Mouse (Mus musculus) kidney, postnatal 0 days (tissue): ENCODE data around the gene Cd27. TPM values are rescaled to one million over a fixed set of nuclear protein-coding genes. Genes with fewer than 3 reads are reported as not detected.

Experiments
- ATAC-seq: fragments of 200-750 bp; cut with Nextera tagmentation; replicated peaks from 2 replicates; pipeline ENCODE4 v1.8.0; 2017; ENCODE audit warnings: low read depth, moderate number of reproducible peaks, moderate TSS enrichment, moderate library complexity; ENCODE audit not compliant: low FRiP score
- DNase-seq: peaks from one replicate; pipeline ENCODE4 v3.0.0-alpha.2; 2016; ENCODE audit warnings: low spot score
- H3K27ac ChIP-seq: fragments of 300-500 bp; sonication (generic); 2 replicates; pipeline ENCODE4 v1.5.1; 2014; ENCODE audit warnings: mild to moderate bottlenecking
- H3K27me3 ChIP-seq: fragments of 300-500 bp; sonication (generic); 2 replicates; pipeline ENCODE4 v1.6.1; 2014; ENCODE audit warnings: low read length, mixed read lengths; ENCODE audit not compliant: insufficient read depth
- H3K36me3 ChIP-seq: fragments of 300-500 bp; sonication (generic); 2 replicates; pipeline ENCODE4 v1.6.1; 2014; ENCODE audit warnings: low read length, mixed read lengths; ENCODE audit not compliant: insufficient read depth
- H3K4me1 ChIP-seq: fragments of 300-500 bp; sonication (generic); replicated peaks from 2 replicates; pipeline ENCODE4 v1.6.1; 2014; ENCODE audit warnings: antibody characterized with exemption, low read length, mixed read lengths; ENCODE audit not compliant: insufficient read depth
- H3K4me2 ChIP-seq: fragments of 300-500 bp; sonication (generic); 2 replicates; pipeline ENCODE4 v1.6.1; 2014; ENCODE audit warnings: mild to moderate bottlenecking, low read length, moderate library complexity, mixed read lengths
- H3K4me3 ChIP-seq: fragments of 300-500 bp; sonication (generic); replicated peaks from 2 replicates; pipeline ENCODE4 v1.5.1; 2014; ENCODE audit warnings: low read depth, low read length
- H3K9ac ChIP-seq: fragments of 300-500 bp; sonication (generic); 2 replicates; pipeline ENCODE4 v1.6.1; 2014; ENCODE audit warnings: low read depth, low read length
- H3K9me3 ChIP-seq: fragments of 300-500 bp; sonication (generic); replicated peaks from 2 replicates; pipeline ENCODE4 v1.6.1; 2016; ENCODE audit warnings: low read length, inconsistent platforms, mixed read lengths
- CTCF ChIP-seq: IDR thresholded peaks from 2 replicates; pipeline ENCODE4 v1.5.1; 2016; ENCODE audit warnings: antibody characterized with exemption, low read depth, mild to moderate bottlenecking, moderate library complexity
- WGBS: fragments of 180-500 bp; shearing (Covaris S2); extraction: QIAGEN DNeasy Blood & Tissue Kit; methylation state at CpG from one replicate; pipeline ENCODE4 v1.1.7; 2014; 5-methylcytosine and 5-hydroxymethylcytosine counted together
- polyA plus RNA-seq: library from polyadenylated mRNA; unstranded; fragments of >200 nt; fragmentation: Nextera tagmentation; extraction: Ambion mirVana; gene quantifications from 2 replicates; pipeline ENCODE4 v1.2.1, GENCODE M21; 2015

Gene Cd27
- polyA plus RNA-seq, 1 experiment from 2014 or later, result 0.93 TPM

DNA sequence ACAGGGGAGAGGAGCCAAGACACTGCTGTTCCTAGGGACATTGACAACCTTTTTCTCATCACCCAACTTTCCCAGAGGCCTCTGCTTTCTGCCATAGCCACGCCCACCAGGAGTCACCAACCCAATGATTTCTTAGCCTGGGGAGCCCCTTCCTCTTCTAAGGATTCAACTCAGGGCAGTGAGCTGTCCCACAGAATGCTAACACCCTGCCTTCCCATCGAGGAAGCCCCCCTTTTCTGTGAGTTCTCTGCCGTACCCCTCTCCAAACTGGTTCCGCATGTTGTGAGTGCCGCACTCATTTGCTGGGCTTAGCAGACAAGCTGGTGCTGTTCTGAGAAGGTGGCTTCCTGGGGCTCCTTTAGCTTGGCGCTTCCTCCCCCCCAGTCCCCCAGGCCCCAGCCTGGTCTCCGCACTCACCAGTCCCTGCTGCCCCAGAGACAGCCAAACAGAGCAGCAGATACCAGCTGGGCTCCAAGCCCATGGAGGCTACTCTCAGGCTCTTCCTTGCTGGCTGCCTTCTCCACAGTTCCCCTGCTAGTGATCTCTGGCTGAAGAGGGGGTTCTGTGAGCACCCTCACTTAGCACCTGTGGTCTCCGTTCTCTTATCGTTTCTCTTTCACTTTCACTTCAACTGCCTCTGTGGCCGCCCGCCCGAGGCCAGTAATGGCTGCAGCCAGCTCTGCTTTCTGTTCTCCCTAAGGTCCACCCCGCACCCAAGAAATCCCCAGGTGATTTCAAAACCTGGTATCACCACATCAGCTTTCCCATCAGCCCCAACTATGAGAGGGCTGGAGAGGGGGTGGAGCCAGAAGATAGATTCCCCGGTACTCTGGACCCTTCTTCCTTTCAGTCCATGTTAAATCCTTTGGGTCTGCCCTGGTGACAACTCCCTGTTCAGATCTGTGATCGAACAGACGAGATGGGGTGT is 5.4 kb downstream of the Cd27 start, which contains the start of gene Tapbpl:
Tapbpl (minus strand) TSS at position 744 of the 928 bp plus-strand sequence.
- H3K27ac ChIP-seq, result peak within 1 kb of the TSS; percentile 81
- 0 out of 2 replicates have a peak, but pooled peaks cover 5% of the 10 kb centered on the region for H3K4me1 ChIP-seq
- TF ChIP-seq CTCF, result no peak
- H3K36me3 ChIP-seq, result no peaks in the 10 kb centered on the region
- peak; percentile 80 for DNase-seq
- ATAC-seq, result peak; percentile 38; the same call in 1 of the 2 replicates
- WGBS, result 5% methylated on average over 16 of the region's 16 CpGs
- peak within 1 kb of the TSS; percentile 82 for H3K4me2 ChIP-seq
- peak within 1 kb of the TSS; percentile 75 for H3K9ac ChIP-seq
- H3K27me3 ChIP-seq, result no peaks in the 10 kb centered on the region
- H3K9me3 ChIP-seq, result no peaks in the 10 kb centered on the region
- peak within 1 kb of the TSS; percentile 48 for H3K4me3 ChIP-seq

DNA sequence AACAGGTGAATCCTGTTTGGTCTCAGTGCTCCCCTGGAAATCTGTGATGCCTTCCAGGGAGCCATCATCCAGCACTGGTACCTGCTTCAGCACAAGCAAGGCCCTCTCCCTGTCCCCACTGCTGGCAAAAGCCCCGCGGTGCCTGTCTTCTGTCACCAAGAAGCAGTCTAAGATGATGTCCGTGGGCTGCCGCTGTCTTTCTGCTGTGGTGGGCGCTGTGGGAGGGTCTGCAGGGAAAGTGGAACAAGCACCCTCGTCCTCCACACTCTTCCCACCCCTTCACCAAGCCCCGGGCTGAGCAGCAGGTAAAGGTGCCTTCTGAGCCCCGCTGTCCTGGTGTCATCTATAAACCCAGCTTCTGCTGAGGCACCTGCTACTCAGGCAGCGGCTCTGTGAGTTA is 6.2 kb downstream of the Cd27 start:
- 55% methylated on average over 9 of the region's 9 CpGs for WGBS
- no peaks in the 10 kb centered on the region for H3K9me3 ChIP-seq
- H3K4me3 ChIP-seq, result no peak overlapping the region
- no peak for ATAC-seq
- H3K27ac ChIP-seq, result no peak overlapping the region
- no peak for DNase-seq
- no peaks in the 10 kb centered on the region for H3K27me3 ChIP-seq
- no peak for TF ChIP-seq CTCF
- H3K4me1 ChIP-seq, result 0 out of 2 replicates have a peak, but pooled peaks cover 5% of the 10 kb centered on the region
- peak overlapping the region; percentile 82; the same call in 1 of the 2 replicates for H3K4me2 ChIP-seq
- H3K9ac ChIP-seq, result no peak overlapping the region
- no peaks in the 10 kb centered on the region for H3K36me3 ChIP-seq

DNA sequence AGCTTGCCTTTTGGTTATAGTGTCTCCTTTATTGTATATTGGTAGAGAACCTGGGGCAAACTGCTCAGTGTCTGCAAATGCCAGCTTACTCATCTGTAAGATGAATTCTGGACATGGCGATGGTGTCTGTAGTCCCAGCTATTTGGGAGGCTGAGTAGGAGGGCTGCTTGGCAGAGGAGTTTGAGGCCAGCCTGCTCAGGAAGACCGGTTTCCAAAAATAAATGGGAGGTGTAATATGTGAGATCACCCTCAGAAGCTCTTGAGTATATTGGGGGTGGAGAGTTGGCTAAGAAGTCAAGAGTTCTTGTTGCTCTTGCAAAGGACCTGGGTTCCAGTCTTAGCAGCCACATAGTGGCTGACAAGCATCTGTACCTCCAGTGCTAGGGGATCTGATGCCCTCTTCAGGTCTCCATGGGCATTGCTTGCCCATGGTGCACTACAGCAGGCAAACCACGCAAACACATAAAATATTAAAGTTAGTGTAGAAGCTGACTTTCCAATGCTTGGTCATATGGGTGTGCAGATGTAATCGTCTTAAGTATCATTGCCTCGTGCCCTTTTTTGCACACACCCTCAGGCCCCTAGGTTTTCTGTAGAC is 11.2 kb downstream of the Cd27 start:
- H3K4me2 ChIP-seq, result no peak overlapping the region
- peak; percentile 55; the same call in 1 of the 2 replicates for TF ChIP-seq CTCF
- no peaks in the 10 kb centered on the region for H3K36me3 ChIP-seq
- 0 out of 2 replicates have a peak, but pooled peaks cover 4% of the 10 kb centered on the region for H3K4me1 ChIP-seq
- ATAC-seq (no peak), DNase-seq (no peak)
- no peak overlapping the region for H3K9ac ChIP-seq
- H3K27me3 ChIP-seq, result no peaks in the 10 kb centered on the region
- no peak overlapping the region for H3K27ac ChIP-seq
- H3K9me3 ChIP-seq, result no peaks in the 10 kb centered on the region
- H3K4me3 ChIP-seq, result no peak overlapping the region
- 78% methylated on average over 5 of the region's 5 CpGs for WGBS

DNA sequence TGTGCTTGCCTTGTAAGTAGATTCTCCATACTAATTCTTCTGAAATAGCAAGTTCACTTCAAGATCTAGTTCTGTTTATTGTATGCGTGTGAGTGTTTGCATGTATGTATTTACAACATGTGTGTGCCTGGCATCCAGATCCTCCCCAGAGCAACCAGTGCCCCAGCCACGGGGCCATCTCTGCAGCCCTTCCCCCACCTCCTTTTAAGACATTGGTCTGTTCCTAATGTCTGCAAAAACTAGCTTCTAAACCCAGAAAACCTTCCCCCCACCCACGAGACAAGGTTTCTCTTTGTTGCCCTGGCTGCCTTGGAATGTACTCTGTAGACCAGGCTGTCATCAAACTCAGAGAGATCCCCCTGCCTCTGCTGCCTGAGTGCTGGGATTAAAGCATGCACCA is 14.2 kb downstream of the Cd27 start:
- DNase-seq (no peak), ATAC-seq (no peak)
- 82% methylated on average over 3 of the region's 3 CpGs for WGBS
- Histone ChIP-seq H3K27ac (no peak overlapping the region), H3K9ac (no peak overlapping the region), H3K27me3 (no peaks in the 10 kb centered on the region), H3K9me3 (no peaks in the 10 kb centered on the region), H3K36me3 (no peaks in the 10 kb centered on the region), H3K4me3 (no peak overlapping the region), H3K4me1 (no peaks in the 10 kb centered on the region), H3K4me2 (no peak overlapping the region)
- TF ChIP-seq CTCF, result no peak

DNA sequence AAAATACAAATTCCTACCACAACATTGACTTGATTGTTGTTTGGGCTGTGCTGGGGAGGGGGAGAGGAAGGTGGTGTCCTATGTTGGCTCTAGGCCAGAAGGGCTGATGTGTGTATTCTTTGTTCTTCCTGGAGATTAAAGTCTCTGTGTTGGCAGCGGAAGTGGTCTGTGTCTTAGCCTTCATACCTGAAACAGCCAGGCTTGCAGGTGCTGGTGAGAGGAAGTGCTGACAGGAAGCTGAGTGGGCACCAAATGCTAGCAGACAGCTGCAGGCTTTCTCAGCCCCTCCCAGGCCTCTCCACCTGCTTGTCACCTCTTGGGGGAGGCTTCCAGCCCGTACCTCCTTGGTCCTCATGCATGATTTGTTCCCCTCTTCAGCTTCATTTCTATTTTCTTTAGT is 14.7 kb downstream of the Cd27 start:
- Histone ChIP-seq H3K4me3 (no peak overlapping the region), H3K4me2 (no peak overlapping the region), H3K27ac (no peak overlapping the region), H3K36me3 (no peaks in the 10 kb centered on the region), H3K9ac (no peak overlapping the region), H3K9me3 (no peaks in the 10 kb centered on the region), H3K4me1 (no peaks in the 10 kb centered on the region), H3K27me3 (no peaks in the 10 kb centered on the region)
- TF ChIP-seq CTCF, result no peak
- DNase-seq (no peak), ATAC-seq (no peak)
- 52% methylated on average over 2 of the region's 2 CpGs for WGBS

DNA sequence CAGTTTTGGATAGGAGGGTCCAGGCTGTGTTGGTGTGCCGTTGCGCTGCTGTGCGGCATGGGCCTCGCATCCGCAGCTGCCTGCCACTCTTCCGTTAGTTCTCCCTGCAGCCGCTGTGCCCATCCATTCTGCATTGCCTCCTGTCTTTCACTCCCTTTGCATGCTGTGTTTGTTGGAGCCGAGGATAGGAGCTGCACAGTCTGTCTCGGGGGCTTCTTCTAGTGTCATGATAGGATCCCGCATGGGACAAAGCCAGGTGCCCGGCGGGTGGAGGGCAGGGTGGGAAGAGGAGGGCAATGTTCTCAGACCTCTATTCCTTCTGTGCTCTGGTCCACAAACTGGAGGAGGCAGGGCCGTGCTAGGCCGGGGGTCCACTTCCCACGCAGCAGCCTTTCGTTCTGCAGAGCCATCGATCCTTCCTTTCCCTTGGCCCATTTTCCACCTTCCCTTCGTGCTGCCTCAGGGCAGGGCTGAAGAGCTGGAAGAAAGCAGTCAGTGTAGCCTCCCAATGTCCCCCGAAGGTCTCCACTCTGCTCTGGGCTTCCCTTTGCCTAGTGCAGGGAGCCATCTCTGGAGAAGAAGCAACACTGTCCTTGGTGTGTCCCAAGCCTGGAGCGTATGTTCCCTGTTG is 15.6 kb downstream of the Cd27 start:
- Histone ChIP-seq H3K4me3 (no peak overlapping the region), H3K27ac (no peak overlapping the region), H3K9ac (no peak overlapping the region), H3K9me3 (no peaks in the 10 kb centered on the region), H3K4me2 (no peak overlapping the region), H3K36me3 (no peaks in the 10 kb centered on the region), H3K4me1 (0 out of 2 replicates have a peak, but pooled peaks cover 3% of the 10 kb centered on the region), H3K27me3 (no peaks in the 10 kb centered on the region)
- DNase-seq, result no peak
- ATAC-seq, result no peak
- WGBS, result 88% methylated on average over 20 of the region's 20 CpGs
- no peak for TF ChIP-seq CTCF
